Mouse (Mus musculus): ENCODE results near the gene Shc2. TPM values are rescaled to one million over a fixed set of nuclear protein-coding genes. Genes with fewer than 3 reads are reported as not detected.

Gene Shc2
- total RNA-seq (2021), result 1 to 10 TPM; 4.5 to 4.8 TPM

- intact Hi-C loops (cut with DNase I), result no loop called here
- DNase-seq, result peak; percentile 41 to 46
These were observed at the start of gene Shc2 for GRCm38 (mm10) chr10:79637128-79638110. Shc2 (minus strand) TSS chr10:79637918.

- DNase-seq, result no peak
- intact Hi-C loops (cut with DNase I), result no loop called here
These were observed 49.8 kb upstream of the Shc2 start for GRCm38 (mm10) chr10:79687513-79687912.

- intact Hi-C loops (cut with DNase I), result no loop called here
- DNase-seq, result peak; percentile 66 to 72
These were observed 49.0 kb upstream of the Shc2 start for GRCm38 (mm10) chr10:79686691-79687090.

DNA sequence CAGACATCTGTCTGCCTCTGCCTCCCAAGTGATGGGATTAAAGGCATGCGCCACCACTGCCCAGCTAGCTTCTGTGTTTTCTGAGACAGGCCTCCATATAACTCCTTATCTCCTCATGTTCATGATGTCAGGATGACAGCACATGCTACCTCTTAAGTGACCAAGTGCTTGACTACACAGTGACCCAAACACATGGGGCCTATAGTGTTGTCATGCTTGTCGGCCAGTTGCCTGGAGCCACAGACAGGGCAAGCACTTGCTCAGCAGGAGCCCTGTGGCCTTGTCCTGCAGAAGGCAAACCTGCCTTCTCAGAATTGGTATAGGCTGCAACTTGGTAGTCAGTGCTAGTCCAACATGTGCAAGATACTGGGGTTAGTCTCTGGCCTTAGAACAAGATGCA lies 48.5 kb upstream of the Shc2 start:
- DNase-seq, result no peak
- intact Hi-C loops (cut with DNase I), result no loop called here

- no peak for DNase-seq
- intact Hi-C loops (cut with DNase I), result no loop called here
These were observed 47.3 kb upstream of the Shc2 start for GRCm38 (mm10) chr10:79684770-79685600.

DNA sequence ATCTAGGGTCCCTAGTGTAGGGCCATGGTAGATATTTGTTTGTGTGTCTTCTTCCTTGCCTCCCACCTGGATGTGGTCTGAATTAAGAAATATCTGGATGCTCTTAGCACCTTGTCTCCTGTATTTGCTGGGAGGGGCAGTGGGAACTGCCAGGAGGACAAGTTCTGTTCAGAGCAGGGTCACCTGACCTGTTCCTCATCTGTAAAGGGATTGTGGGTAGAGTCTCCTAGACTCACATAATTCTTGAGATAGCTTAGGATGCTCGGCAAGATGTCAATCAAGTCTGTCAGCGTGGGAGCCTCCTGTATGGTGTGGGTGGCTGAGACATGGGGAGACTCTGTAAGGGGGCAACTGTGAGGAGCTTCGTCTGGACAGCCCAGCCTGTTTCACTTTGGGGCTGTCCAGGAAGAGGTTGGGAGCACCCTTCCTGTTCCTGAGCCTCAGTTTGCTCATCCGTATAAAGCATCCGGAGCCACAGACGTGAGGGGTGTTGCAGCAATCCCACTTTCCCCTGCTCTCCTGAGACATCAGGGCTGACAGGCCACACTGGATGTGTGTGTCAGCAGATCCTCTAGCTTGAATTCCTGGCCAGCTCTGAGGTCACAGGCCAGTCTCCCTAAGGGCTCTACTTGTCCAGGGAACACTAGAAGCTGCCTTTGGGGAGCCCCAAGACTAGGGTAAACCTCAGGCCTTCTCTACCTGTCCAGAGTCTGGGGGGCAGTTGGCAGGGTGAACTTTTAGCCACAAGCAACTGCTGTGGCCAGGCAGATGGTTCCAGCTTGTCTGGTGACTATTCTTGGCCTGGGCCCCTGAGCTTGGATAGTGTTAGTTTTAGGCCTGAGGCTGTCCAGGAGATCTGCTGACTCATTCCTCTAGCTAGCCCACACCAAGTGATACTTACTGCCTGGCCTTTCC lies 46.3 kb upstream of the Shc2 start:
- peak; percentile 75 to 82 for DNase-seq
- intact Hi-C loops (cut with DNase I), result no loop called here

DNA sequence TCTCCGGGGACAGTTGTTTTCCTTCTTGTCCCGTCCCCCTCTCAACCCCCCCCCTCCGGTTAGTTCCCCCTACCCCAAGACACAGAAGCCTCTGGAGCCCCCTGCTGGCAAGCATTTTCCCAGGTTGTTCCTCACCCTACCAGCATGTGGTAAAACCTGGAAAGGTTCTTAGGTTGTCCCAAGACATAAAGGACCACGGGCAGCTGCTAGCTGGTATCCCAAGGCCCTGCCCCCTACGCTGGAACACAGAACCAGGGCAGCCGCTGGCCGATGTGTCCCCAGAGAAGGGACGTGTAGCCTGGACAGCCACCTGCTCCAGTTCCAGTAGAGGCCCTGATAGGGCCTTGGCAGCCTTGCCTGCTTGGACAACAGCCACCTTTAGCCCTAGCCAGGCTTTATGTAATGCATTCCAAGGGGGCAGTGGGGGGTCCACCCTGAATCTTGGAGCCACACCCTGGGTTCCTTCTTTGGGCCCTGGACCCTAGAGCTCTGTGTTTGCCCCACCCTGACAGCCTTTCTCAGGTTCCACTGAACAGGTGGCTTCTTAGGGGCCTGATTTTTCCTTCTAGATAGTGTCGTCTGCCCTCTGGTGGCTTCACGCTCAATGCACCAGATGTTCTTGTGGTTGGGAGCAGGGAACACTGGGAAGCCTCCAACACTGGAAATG lies 45.3 kb upstream of the Shc2 start:
- intact Hi-C loops (cut with DNase I), result no loop called here
- DNase-seq, result peak; percentile 82 to 83

DNA sequence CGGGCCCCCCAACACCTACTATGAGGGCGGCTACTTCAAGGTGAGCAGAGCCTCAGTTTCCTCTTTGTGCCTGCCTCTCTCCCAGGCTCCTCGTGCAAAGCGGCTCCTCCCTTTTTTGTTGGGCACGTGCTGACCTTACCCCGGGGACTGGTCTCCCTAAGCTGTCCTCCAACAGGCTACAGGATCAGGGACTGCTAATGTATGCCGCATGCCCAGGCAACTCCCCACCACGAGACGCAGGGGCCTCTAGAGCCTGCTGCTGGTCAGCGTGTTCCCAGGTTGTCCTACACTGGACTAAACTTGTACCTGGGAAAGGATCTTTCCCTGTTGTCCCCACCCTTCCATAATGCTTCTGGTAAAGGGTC lies 44.8 kb upstream of the Shc2 start:
- intact Hi-C loops (cut with DNase I), result no loop called here
- DNase-seq, result no peak

DNA sequence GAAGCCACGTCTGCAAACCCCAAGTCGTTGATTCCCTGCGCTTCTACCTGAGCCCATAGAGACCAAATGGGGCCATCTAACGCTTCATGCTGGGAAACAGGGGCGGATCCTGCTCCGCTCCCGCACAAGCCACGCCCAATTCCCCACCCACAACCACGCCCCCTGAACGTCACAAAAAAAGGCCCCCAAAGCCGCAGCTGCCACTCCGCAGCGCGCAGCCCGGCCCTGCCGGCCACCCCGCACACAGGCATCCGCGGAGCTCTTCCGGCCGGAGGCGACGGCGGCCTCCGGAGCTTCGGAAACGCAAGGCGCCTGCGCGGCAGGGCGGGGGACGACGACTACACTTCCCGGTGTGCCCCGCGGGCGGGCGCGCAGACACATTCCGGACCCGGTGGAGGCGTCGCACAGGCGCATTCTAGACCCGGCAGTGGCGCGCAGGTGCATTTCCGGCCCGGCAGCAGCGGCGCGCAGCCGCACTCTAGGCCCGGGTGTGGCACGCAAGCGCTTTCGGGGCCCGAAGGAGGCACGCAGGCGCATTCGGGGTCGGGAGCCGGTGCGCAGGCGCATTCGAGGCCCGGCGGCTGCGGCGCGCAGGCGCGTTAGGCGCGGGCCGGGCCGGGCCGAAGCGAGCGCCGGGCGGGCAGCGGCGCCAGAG lies 44.0 kb upstream of the Shc2 start, which contains the start of gene Cdc34:
Cdc34 (plus strand) TSS at position 605 of the 655 bp plus-strand sequence.
- peak; percentile 99 to 100 for DNase-seq
- intact Hi-C loops (cut with DNase I), result no loop called here

DNA sequence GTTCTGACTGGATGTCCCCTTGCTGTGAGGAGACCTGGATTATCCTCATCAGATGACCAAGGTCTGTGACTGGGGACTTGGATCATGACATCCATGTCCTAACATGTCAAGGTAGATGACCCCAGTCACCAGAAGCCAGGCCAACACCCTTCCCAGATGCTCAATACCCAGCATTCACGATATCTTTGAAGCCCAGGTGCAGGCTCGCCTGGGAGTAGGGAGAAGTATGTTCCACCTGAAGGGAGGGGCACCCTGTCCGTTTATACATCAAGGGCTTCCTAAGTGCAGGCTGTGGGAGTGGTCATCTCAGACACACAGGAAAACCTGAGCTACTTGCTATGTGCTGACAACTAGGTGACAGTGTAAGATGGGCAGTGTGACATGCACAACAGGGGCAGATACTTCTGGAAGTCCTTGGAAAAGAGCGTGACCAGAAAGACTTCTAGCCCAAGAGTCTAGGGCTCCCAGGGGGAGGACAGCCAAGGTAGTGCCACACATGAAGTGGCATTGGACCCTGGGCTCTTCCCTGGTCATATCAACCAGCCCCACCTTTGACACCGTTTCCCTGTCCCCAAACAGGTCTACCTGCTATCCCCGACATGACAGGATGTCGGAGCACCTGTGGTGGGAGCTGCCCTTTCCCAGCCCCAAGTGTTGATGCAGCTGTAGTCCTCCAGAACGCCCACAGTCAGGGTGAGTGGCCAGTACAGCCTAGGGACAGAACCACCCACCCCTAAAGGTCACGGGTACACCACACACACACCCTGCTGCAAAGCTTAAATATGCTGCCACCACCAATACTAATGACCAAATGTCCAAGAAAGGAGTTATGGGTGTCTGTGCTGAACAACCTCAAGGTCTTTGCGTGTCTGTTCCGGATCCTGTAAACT lies 43.1 kb upstream of the Shc2 start:
- DNase-seq, result peak in 1 of 2 experiments; percentile 32

DNA sequence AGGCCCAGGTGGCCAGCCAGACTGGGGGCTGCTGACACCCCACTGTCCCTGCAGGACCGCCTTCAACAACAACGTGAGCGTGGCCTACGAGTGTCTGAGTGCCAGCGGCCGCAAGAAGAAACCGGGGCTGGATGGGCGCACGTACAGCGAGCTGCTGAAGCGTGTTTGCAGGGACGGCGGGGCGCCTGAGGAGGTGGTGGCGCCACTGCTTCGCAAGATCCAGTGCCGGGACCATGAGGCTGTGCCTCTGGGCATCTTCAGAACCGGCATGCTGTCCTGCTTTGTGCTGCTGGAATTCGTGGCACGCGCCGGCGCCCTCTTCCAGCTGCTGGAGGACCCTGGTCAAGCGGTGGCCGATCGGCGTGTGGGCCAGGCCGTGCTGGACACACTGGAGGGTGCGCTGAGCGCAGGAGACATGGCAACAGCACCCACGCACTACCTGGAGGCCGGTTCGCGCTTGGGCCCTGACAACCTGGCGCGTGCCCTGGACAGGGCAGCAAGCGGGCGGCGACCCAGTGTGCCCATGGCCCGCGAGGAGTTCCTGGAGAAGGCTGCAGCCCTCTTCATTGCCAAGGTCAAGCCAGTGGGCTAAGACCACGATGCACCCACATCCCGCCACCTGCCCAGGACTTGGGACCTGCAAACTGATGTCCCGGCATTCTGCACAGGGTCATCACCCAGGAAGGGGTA lies 37.8 kb upstream of the Shc2 start:
- no peak for DNase-seq
- intact Hi-C loops (cut with DNase I), result no loop called here

More for the DNA sequence above, 43.1 kb upstream of the Shc2 start:
- intact Hi-C loops (cut with DNase I), result no loop called here

DNA sequence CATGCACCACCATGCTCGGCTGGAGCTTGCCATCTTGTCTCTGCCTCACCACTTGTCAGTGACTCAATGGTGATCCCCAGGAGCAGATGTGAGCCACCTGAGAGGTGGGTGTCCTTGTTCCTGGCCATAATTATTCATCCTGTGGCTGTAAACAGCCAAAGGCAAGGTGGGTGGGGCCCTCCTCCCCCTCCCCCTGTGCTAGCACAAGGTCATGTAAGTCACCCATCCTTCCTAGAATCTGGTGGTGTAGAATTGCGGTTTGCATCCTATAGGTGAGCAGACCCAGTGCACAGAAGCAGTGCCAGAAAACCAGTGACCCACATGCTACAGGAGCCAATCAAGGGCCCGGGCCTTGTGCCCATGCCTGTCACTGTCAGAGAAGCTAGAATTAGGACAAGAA lies 35.3 kb upstream of the Shc2 start:
- intact Hi-C loops (cut with DNase I), result no loop called here

DNA sequence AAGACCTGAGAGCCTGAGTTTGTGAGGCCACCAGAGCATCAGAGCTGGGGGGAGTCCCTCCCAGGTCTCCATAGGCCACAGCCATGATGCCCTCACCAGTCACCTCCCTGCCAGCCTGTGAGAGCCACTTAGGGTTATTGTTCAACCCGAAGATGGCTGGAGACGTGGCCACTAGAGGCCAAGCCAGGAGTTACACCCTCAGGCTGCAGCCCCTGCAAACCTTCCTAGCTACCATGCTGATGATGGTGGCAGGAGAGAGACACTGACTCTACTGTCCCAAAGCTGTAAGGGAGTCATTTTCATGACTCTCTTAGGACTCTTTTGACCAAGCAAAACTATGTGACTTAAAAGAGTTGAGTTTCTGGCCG lies 34.4 kb upstream of the Shc2 start:
- intact Hi-C loops (cut with DNase I), result no loop called here
- no peak for DNase-seq

More for the DNA sequence above, 35.3 kb upstream of the Shc2 start:
- DNase-seq, result no peak

DNA sequence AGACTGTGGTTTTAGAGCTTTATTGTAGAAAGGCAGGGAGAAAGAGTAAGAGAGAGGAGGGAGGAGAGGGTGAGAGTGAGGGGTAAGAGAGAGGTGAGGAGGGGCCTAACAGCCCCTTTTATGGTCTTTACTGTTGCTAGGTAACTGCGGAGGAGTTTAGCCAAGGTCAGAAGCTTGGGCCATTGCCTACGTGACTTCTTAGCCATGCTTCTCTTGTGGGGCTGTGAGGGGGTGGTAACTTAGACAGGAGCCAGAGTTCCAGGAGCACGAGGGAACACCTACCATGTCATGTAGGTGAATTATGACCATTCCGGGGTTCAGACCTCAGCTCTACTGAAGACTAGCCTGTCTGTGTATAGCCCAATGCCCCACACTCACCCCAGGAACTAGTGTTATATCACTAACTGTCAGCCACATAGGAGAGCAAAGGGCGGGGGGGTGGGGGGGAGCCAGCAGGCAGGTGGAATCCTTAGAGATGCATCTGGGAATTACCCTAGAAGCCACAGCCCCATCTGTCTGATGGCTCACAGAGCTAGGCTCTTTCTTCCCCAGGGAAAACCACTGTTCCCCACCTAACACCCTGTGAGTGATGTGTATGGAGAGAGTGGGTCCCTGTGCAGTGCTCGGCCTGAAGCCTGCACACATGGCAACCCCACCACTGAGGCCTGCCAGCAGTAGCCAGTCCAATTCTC lies 33.8 kb upstream of the Shc2 start:
- DNase-seq, result no peak
- intact Hi-C loops (cut with DNase I), result no loop called here

GRCm38 (mm10) chr10:79670071-79670888 lies 32.6 kb upstream of the Shc2 start:
- DNase-seq, result no peak
- intact Hi-C loops (cut with DNase I), result no loop called here

DNA sequence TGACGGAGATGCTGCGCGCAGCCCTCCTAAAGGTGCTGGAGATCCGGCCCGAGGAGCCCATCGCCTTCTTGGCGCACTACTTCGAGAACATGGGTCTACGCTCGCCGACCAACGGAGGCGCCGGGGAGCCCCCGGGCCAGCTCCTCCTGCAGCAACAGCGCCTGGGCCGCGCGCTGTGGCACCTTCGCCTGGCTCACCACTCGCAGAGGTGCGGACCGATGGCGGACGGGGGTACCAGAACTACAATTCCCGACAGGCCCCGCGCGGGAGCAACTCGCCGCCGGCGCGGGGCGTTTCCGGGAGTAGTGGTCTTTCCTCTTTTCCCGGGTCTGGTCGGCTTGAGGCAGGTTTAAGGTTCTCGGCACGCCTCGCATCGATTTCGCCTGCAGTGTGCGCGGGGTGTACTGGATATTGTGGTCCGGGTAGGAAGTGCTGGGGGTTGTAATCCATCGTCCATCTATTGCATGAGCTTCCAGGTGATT lies 31.9 kb upstream of the Shc2 start:
- DNase-seq, result peak; percentile 78 to 79
- intact Hi-C loops (cut with DNase I), result no loop called here

Measured in heart, postnatal 10 days (tissue).